17 mouse cellular contexts compared by ENCODE assay signal in genomic region chr4:125936357-125936756, GRCm38 (mm10).
DNase-seq lines count a peak whose midpoint lies in the region.
"Had no signal": no experiment of that assay in that cellular context is flagged by ENCODE, and none has a peak within 500 bp of the region (broad histone marks: within the 10 kb centered on the region; RNA-seq: fewer than 3 reads in every experiment).

No protein-coding gene starts in this region.

- intact Hi-C loops in left cerebral cortex, postnatal 25 days (cut with DNase I) = loop anchor here (5.0 kb wide), 2 partner anchors 124 to 449 kb away; no protein-coding TSS in a partner anchor

- DNase-seq in adrenal gland, adult 2 months = peak; percentile 46
- no peak for DNase-seq in adrenal gland, postnatal 14 days
- DNase-seq in left cerebral cortex, postnatal 25 days (ENCODE audit: low spot score in 2 of 2) = peak; percentile 13 to 60
- DNase-seq in left cerebral cortex, adult 11 months (ENCODE audit: low spot score) = no peak
- peak; percentile 26 for DNase-seq in right cerebral cortex, adult 18-20 months
- DNase-seq in right cerebral cortex, postnatal 14 days = no peak
- DNase-seq in right cerebral cortex, postnatal 36 days (ENCODE audit: low spot score in 2 of 2) = peak; percentile 19 to 22
- DNase-seq in spleen, adult 18-20 months = no peak
- DNase-seq: adrenal gland, postnatal 36 days; B cell, adult 2 months; cerebellum, adult 11 months; cerebellum, adult 8-10 months; cerebellum, postnatal 14 days; embryo, embryonic 11 days; gastrocnemius, postnatal 14 days; heart, adult 2 months; heart, postnatal 14 days had no signal

Comparison
In these comparisons a context has a peak if more than half of its experiments do, and no peak if none do; other contexts are left out.
1. DNase-seq: peak in adrenal gland, adult 2 months (single experiment), left cerebral cortex, postnatal 25 days (2 of 2), right cerebral cortex, adult 18-20 months (single experiment) and right cerebral cortex, postnatal 36 days (2 of 2); none in adrenal gland, postnatal 14 days (single experiment), left cerebral cortex, adult 11 months (single experiment), right cerebral cortex, postnatal 14 days (single experiment) and spleen, adult 18-20 months (0 of 2).